Mouse (Mus musculus): ENCODE measurements around the gene Pxdc1. TPM values are rescaled to one million over a fixed set of nuclear protein-coding genes. Genes with fewer than 3 reads are reported as not detected.
A peak's percentile ranks its signal among the peaks of the same experiment; 100 is the strongest.

Gene Pxdc1
- total RNA-seq (2021): 10 to 100 TPM; 11.3 to 13.2 TPM
- long read RNA-seq, transcript Pxdc1-202 (5 exons, 2,684 nt): major isoform, 9 of 13 reads
- long read RNA-seq, partial matches to known transcripts: 1 of 13 reads
- long read RNA-seq, other reads (novel, unspliced or antisense): 1 of 13 reads

DNA sequence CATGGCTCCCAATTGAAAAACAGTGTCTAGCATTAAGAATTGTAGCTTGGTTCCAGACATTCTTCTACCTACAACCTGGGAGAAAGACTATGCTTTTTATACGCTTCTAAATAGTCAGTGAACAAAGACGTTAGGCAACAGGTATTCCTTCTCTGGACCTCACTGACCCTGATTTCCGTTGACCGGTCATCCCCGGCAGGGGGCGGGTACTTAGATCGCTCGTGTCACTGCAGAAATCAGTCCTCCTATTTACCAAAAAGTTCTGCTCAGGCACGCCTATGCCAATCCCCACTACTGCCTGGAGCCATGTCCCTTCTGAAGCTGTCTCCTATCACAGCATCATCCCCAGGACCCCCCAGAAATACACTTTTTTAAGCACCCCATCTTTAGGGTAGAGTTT is at the start of gene Pxdc1:
TSS of gene Pxdc1 (minus strand) at position 96 of the 400 bp plus-strand sequence.
- DNase-seq (ENCODE audit: low spot score in 2 of 2): no peak

DNA sequence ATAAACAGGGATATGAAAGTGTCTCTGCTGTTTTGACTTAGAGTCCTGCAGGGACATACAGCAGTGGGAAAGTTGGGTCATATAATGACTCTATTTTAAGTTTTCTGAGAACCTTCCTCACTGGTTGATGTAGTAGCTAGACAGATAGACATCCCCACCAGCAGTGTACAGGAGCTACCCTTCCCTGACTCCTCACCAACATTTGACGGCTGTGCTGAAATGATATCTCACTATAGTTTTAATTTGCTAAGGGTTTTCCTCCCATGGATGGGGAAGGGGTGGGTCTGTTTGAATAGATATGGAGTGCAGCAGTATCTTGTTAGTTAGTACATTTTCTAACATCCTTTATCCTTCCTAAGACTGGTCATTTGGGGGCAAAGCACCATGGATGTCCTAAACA is 47.3 kb upstream of the Pxdc1 start:
- DNase-seq (ENCODE audit: low spot score in 2 of 2): no peak

GRCm38 (mm10) chr13:34700091-34700490 is 46.8 kb upstream of the Pxdc1 start:
- no peak for DNase-seq (ENCODE audit: low spot score in 2 of 2)

DNA sequence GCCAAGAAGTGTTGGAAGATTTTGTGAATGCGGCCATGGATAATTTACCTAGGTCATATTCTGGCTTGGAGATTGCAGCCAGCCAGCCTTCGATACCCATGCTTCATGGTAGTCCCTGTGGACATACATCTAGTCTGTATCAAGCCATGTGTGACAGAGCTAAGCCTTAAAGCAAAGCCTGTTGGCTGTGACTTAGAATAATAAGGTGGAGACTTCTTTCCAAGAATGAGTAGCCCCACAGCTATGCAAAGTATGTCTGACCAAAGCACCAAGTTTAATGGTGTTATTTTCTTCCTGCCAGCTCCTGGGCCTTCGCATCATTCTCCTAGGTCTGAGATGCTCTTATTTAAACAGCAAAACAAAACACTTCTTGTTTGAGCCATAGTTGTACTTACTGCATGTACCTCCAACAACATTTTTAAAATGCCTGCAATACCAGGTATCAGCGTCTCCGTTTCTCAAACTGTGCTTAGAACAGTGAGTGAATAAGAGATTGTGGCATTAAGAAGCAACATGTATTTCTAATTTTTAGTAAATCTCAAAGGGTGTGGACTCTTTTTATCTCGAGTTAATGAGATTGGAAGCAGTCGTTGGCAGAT is 43.5 kb upstream of the Pxdc1 start:
- no peak for DNase-seq (ENCODE audit: low spot score in 2 of 2)

- no peak for DNase-seq (ENCODE audit: low spot score in 2 of 2)
These were observed 39.8 kb upstream of the Pxdc1 start for GRCm38 (mm10) chr13:34693111-34693510.

DNA sequence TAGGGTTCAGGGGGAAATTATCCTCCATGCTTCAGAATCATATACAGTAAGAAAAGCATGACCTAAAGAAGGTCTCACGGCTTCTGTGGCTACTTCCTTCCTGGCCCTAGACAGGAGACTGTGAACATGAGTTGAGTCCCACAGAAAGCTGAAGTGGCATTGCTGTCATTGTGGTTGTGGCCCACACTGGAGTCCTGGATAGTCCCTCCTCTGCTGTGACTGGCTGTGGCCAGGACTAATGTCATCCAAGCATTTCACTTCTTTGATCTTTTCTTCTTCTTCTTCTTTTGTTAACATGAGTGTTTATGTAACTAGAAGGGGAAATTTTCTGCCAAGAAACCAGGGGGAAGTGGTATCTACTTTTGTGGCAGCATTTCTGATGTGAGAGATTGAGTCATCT is 37.8 kb upstream of the Pxdc1 start:
- no peak for DNase-seq (ENCODE audit: low spot score in 2 of 2)

DNA sequence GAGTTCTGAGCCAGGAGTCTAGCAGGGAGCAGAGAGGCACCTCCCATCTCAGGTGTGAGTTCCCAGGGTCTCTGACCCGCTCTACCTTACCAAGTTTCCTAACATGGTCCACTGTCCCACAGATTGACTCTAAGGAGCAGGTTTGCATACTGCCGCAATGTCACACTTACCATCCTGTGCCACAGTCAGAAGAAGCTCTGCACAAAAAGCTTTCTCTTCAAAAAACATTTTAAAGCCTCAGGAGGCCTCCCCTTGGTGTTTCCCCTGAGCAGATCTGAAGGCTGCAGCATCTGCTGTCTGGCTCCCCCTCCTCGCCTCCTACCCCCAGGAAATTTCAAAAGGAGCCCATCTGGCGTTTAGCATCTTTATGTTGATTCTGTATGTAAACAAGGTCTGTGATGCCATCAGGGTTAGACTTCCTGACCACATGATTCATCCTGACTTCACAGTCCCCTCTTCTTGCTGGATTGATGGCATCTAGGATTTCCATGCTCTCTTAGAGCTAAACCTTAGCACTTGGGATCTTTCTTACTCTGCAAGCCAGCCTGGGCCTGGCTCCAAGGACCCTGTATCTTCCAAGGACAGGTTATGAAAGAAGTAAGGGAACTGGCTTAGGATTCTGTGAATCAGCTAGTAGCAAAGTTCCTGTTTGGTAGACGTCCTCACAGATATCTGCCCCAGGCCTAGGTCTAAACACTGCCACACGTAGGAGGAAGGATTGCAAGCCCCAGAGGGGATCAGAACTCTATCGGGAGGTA is 31.9 kb upstream of the Pxdc1 start:
- DNase-seq (ENCODE audit: low spot score in 2 of 2): peak; percentile 8 to 17

DNA sequence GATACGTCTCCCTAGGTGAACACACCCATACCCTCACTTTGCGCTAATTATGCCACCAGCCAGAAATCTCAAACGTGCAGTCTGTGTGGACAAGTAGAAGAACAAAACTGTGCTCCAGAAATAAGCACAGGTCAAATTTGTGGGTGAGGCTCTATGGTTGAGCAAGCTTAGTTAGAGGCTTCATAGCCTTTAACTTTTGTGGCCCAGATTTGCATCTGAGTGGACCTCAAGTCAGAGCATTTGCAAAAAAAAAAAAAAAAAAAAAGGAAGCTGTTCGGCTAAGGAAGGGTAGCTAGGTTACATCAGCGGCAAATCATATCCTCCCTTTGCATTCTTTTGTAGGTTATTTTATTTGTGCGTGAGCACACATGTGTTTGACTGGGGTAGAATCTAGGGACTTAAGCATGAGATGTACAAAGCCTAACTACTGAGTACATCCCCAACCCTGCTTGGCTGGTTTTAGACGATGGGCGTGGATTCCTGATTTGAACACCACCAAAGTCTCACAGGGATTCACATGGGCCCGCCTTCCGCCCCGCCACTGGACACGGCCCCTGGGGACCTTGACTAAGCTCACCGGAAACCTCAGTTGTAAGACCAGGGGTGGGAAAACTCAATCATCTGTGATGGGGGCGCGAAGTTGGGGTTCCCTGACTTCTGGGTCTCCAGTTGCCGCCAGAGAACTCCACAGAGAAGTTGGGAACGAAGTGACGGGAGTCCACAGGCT is 30.6 kb upstream of the Pxdc1 start:
- DNase-seq (ENCODE audit: low spot score in 2 of 2): no peak

DNA sequence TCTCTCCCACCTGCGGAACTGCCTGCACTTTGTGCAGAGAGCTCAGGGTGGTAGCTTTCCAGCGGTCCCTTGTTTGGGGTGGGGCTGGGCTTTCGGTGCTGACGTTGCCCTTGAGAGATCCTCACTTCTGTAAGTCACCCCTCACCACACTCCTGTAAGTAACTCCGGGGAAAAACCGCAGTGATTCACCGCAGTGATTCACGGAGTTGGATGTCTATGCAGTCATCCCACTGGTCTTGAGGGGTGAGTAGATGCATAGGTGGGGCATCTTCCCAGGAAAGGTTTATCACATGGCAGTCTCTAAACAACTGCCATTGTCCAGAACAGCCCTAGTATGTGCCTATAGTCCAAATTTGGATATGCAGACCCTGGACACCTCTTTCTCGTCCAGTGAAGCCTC is 30.0 kb upstream of the Pxdc1 start:
- DNase-seq (ENCODE audit: low spot score in 2 of 2): no peak

GRCm38 (mm10) chr13:34676507-34676906 is 23.2 kb upstream of the Pxdc1 start:
- DNase-seq (ENCODE audit: low spot score in 2 of 2): no peak

- DNase-seq (ENCODE audit: low spot score in 2 of 2): peak in 1 of 2 experiments; percentile 50
These were observed 22.6 kb upstream of the Pxdc1 start for GRCm38 (mm10) chr13:34675847-34676383.

GRCm38 (mm10) chr13:34673354-34673753 is 20.1 kb upstream of the Pxdc1 start:
- DNase-seq (ENCODE audit: low spot score in 2 of 2): no peak

GRCm38 (mm10) chr13:34669919-34670865 is 16.9 kb upstream of the Pxdc1 start:
- no peak for DNase-seq (ENCODE audit: low spot score in 2 of 2)

GRCm38 (mm10) chr13:34667197-34667596 is 13.9 kb upstream of the Pxdc1 start:
- DNase-seq (ENCODE audit: low spot score in 2 of 2): no peak

DNA sequence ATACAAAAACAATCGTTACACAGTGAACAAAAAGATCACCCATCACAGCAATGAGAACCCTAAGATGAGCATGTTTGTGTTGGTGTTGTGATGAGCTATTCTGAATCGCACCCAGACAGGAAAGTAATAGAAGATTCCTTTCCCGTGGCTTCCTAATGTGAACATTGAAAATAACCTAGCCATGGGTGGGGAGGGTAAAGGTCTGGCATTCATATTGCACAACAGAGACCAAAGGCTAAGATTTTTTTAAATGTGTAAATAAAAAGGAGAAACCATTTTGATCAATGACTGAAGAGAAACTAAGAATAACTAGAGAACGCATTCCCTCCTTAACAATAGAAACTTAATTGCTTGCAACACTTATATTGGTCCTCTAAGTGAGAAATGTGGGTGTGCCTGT is 11.8 kb upstream of the Pxdc1 start:
- no peak for DNase-seq (ENCODE audit: low spot score in 2 of 2)

DNA sequence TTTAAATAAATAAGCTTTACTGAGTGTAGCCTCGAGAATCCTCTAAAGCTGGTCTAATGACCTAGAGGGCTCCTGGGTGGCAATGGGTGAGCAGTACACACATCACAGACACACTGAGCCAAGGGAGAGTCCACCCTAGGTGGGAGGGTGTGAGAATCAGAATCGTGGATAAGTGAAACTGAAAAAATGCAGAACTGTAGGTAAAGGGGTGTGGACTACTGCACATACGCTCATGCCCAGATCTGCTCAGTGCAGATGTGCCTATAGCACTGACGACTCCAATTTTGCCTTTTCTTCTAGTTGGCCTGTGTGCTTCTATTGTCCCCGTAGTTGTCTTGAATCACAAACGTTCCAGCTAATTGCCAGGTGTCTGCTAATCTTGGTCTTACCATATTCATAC is 10.5 kb upstream of the Pxdc1 start:
- DNase-seq (ENCODE audit: low spot score in 2 of 2): no peak

- DNase-seq (ENCODE audit: low spot score in 2 of 2): no peak
These were observed 6.2 kb upstream of the Pxdc1 start for GRCm38 (mm10) chr13:34659507-34659906.

DNA sequence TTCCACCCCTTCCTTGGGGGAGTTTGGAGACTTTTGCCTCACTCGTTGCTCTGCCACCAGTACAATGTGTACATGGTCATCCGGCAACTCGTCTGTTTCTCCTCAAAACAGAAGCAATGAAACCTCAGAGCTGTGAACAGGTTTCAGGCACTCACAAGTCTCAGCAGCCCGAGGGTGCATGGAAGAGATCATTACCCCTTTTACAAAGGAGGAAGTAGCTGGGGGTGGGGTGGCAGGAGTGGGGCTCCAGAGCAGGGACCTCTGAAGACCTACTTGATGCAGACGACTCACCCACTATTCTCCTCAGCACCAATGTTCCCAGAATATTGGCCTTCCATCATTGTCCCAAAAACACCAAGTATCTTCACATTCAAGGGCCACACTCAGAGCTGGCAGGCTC is 3.1 kb upstream of the Pxdc1 start:
- DNase-seq (ENCODE audit: low spot score in 2 of 2): no peak

GRCm38 (mm10) chr13:34652353-34653241 is 689 bp downstream of the Pxdc1 start:
- DNase-seq (ENCODE audit: low spot score in 2 of 2): peak in 1 of 2 experiments; percentile 36

DNA sequence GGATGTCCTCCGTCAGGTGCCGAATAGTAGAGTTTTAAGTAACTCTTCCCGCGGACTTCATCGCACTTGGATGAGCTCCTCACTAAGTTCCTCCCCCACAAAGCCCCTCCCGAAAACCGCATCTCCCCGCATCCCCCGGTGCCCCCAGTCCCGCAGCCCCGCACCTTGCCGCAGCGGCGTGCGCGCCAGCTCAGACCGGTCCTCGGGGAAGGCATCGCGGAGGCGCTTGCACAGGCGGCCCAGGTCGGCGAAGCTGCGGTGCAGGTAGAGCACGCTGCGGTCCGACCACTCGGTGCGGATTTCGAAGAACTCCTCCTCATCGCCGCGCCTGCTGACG is 1.3 kb downstream of the Pxdc1 start:
- peak in 1 of 2 experiments; percentile 16 for DNase-seq (ENCODE audit: low spot score in 2 of 2)

Measured in layer of hippocampus, adult 18-20 months (tissue).